Mouse (Mus musculus) neural tube, embryonic 14.5 days (tissue): Measurements from ENCODE around the gene Tmem138. TPM values are rescaled to one million over a fixed set of nuclear protein-coding genes. Genes with fewer than 3 reads are reported as not detected.

ENCODE experiments used
- ATAC-seq: fragments of 200-750 bp; cut with Nextera tagmentation; 2 replicates; pipeline ENCODE4 v1.8.0; 2017; ENCODE audit warnings: low read depth, mild to moderate bottlenecking, moderate TSS enrichment, moderate library complexity
- H3K27ac ChIP-seq: fragments of 300-500 bp; sonication (generic); 2 replicates; pipeline ENCODE4 v1.5.1; 2014; ENCODE audit warnings: low read depth, mild to moderate bottlenecking, control low read depth, low read length, moderate library complexity, mixed read lengths
- H3K27me3 ChIP-seq: fragments of 300-500 bp; sonication (generic); 2 replicates; pipeline ENCODE4 v1.6.1; 2014; ENCODE audit warnings: low read length; ENCODE audit not compliant: control insufficient read depth, insufficient read depth
- H3K36me3 ChIP-seq: fragments of 300-500 bp; sonication (generic); 2 replicates; pipeline ENCODE4 v1.6.1; 2014; ENCODE audit warnings: low read length, mixed read lengths; ENCODE audit not compliant: control insufficient read depth, insufficient read depth
- H3K4me1 ChIP-seq: fragments of 300-500 bp; sonication (generic); 2 replicates; pipeline ENCODE4 v1.6.1; 2014; ENCODE audit warnings: low read length; ENCODE audit not compliant: control insufficient read depth, insufficient read depth
- H3K4me2 ChIP-seq: fragments of 300-500 bp; sonication (generic); 2 replicates; pipeline ENCODE4 v1.6.1; 2014; ENCODE audit warnings: mild to moderate bottlenecking, low read depth, low read length, control low read depth
- H3K4me3 ChIP-seq: fragments of 300-500 bp; sonication (generic); 2 replicates; pipeline ENCODE4 v1.5.1; 2014; ENCODE audit warnings: low read depth, low read length, control low read depth, mixed read lengths
- H3K9ac ChIP-seq: fragments of 300-500 bp; sonication (generic); replicated peaks from 2 replicates; pipeline ENCODE4 v1.6.1; 2014; ENCODE audit warnings: low read depth, mild to moderate bottlenecking, control low read depth, low read length, mixed read lengths
- H3K9me3 ChIP-seq: fragments of 300-500 bp; sonication (generic); 2 replicates; pipeline ENCODE4 v1.6.1; 2016; ENCODE audit warnings: low read length; ENCODE audit not compliant: control insufficient read depth
- WGBS: fragments of 180-500 bp; shearing (Covaris S2); extraction: QIAGEN DNeasy Blood & Tissue Kit; methylation state at CpG from one replicate; pipeline ENCODE4 v1.1.7; 2014; 5-methylcytosine and 5-hydroxymethylcytosine counted together
- polyA plus RNA-seq: library from polyadenylated mRNA; unstranded; fragments of >200 nt; fragmentation: Nextera tagmentation; extraction: Ambion mirVana; gene quantifications from 2 replicates; pipeline ENCODE4 v1.2.1, GENCODE M21; 2014

Gene Tmem138
- polyA plus RNA-seq, 1 experiment from 2014 or later = 40.8 TPM

DNA sequence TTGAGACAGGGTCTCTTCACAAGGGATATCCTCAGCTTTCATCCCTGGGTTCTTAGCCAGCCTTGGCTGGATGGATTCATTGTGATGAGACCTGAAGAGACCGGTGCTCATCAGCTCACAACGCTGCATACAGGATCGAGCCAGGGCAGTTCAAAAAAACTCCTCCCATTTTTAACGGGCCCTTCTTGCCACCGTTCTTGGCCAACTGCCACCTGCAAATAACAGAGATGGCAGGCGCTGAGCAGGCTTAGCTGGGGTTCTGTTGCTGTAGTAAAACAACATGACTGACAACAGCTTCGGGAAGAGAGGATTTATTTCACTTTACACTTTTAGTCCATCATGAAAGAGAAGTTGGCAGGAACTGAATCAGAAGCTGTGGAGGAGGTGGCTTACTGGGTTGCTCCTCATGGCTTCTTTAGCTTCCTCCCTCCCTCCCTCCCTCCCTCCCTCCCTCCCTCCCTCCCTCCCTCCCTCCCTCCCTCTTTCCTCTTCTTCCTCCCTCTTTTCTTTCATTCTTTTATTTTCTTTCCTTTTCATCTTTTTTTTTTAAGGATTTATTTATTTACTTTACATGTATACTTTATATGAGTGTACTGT is 6.5 kb upstream of the Tmem138 start:
- H3K9me3 ChIP-seq = no peaks in the 10 kb centered on the region
- ATAC-seq = no peak
- no peaks in the 10 kb centered on the region for H3K4me1 ChIP-seq
- H3K27ac ChIP-seq = no peak overlapping the region
- WGBS = 60% methylated on average over 7 of the region's 7 CpGs
- no peak overlapping the region for H3K4me3 ChIP-seq
- no peak overlapping the region for H3K9ac ChIP-seq
- peaks cover 7% of the 10 kb centered on the region; the same call in 1 of the 2 replicates for H3K36me3 ChIP-seq
- H3K4me2 ChIP-seq = no peak overlapping the region
- no peaks in the 10 kb centered on the region for H3K27me3 ChIP-seq

DNA sequence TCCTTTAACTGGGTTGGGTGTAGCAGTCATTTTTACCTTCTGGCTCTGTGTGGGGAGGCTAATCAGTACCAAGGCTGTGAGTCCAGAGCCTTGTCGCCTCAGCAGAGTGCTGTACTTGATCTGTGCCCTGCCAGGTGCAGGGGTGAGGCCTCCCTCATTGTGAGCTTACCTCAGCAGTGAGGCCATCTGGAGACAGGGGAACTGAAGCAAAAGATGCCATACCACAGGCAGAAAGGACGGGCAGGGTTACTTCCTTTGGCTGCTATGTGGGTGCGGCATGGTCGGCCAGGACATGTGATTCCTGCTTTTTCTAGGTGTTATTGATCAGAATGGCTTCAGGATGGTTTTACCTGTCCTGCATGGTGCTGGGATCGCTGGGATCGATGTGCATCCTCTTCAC is 4.8 kb upstream of the Tmem138 start:
- H3K9me3 ChIP-seq = no peaks in the 10 kb centered on the region
- 0 out of 2 replicates have a peak, but pooled peaks cover 8% of the 10 kb centered on the region for H3K4me1 ChIP-seq
- ATAC-seq = no peak
- no peak overlapping the region for H3K9ac ChIP-seq
- 88% methylated on average over 6 of the region's 6 CpGs for WGBS
- no peak overlapping the region for H3K4me3 ChIP-seq
- H3K27me3 ChIP-seq = no peaks in the 10 kb centered on the region
- no peak overlapping the region for H3K4me2 ChIP-seq
- 0 out of 2 replicates have a peak, but pooled peaks cover 3% of the 10 kb centered on the region for H3K36me3 ChIP-seq
- no peak overlapping the region for H3K27ac ChIP-seq

DNA sequence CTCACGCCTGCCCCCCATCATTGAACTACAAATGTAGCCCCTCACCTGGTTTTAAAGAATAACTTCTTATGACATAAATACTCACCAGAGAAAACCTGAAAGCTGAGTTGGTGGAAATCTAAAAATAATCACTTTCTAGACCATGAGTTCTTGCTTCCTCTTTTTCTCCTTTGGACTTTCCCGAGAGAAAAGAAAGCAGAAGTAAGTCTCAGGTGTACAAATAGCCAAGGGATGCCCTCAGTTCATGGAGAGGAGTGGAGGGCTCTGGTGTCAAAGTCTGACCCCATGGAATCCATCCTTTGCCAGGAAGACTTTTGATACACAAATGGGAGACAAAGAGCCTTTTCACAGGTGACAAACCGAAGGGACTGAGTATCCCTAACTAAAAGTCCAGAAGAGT is 3.6 kb upstream of the Tmem138 start:
- 87% methylated on average over 3 of the region's 3 CpGs for WGBS
- ATAC-seq = no peak

DNA sequence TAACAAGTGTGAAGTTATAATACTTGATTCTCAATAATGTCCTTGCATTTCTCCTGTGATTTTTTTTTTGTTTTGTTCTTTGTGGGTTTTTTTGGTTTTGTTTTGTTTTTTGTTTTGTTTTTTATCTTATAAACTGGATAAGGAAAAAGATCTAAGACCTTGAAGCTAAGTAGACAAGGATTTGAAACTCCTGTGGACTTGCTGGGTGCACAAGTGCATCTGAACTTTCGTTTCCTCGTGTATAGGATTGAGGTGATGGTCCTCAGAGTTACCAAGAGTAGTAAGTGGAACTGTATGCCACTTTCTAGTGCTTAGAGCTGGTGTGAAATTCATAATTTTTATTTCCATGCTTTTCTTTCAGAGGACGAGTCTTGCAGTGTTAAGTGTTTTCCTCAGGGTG is 2.9 kb upstream of the Tmem138 start:
- peaks cover 18% of the 10 kb centered on the region for H3K4me1 ChIP-seq
- H3K9ac ChIP-seq = no peak overlapping the region
- peaks cover 3% of the 10 kb centered on the region; the same call in 1 of the 2 replicates for H3K36me3 ChIP-seq
- H3K4me2 ChIP-seq = no peak overlapping the region
- H3K27ac ChIP-seq = no peak overlapping the region
- H3K9me3 ChIP-seq = no peaks in the 10 kb centered on the region
- no peaks in the 10 kb centered on the region for H3K27me3 ChIP-seq
- 89% methylated on average over 3 of the region's 3 CpGs for WGBS
- no peak overlapping the region for H3K4me3 ChIP-seq
- ATAC-seq = no peak

More for the DNA sequence above, 3.6 kb upstream of the Tmem138 start:
- Histone ChIP-seq H3K4me1 (peaks cover 15% of the 10 kb centered on the region), H3K36me3 (0 out of 2 replicates have a peak, but pooled peaks cover 3% of the 10 kb centered on the region), H3K9me3 (no peaks in the 10 kb centered on the region), H3K4me2 (no peak overlapping the region), H3K27ac (no peak overlapping the region), H3K4me3 (no peak overlapping the region), H3K27me3 (no peaks in the 10 kb centered on the region), H3K9ac (no peak overlapping the region)

DNA sequence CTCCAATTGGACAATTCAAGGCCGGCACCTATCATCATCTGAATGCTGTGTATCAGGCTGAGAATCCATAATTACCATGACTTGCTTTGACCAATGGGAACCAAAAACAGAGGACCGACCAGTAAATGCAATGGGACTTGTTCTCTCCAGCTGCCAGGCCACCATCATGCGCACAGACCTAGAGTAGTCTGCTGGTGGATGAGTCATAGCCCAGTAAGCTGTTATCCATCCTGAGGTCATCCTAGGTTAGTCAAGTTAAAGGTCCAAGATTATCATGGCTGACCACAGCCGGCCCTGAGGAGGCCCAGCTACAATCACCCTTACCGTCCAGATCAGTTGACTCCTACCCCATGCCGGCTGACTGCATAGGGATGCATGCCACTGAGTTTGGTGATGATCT is 7.5 kb downstream of the Tmem138 start:
- H3K27ac ChIP-seq = no peak overlapping the region
- no peak overlapping the region for H3K4me3 ChIP-seq
- H3K36me3 ChIP-seq = peaks cover 17% of the 10 kb centered on the region
- ATAC-seq = no peak
- H3K9me3 ChIP-seq = no peaks in the 10 kb centered on the region
- no peak overlapping the region for H3K9ac ChIP-seq
- H3K4me1 ChIP-seq = no peaks in the 10 kb centered on the region
- H3K27me3 ChIP-seq = no peaks in the 10 kb centered on the region
- H3K4me2 ChIP-seq = no peak overlapping the region
- whole genome bisulfite sequencing = 93% methylated on average over 6 of the region's 6 CpGs

DNA sequence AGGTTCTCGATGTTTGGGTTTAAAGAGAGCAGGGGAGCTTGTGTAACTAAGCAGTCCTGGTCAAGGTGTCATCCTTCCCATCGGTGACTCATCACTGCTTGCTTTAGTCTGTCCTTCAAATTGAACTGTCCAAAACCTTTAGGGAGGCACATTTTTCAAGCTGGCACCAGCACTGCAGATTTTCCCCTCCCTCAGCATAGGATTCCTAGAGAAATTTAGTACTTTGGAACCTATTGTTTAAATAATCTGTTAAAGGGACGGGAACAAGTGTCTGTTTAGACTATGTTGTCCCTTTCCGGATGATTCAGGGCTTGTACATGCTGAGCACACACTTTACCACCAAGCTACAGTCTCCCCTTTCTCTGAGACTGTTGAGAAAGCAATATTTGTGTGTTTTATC is 11.9 kb downstream of the Tmem138 start:
- H3K4me3 ChIP-seq = no peak overlapping the region
- no peaks in the 10 kb centered on the region for H3K9me3 ChIP-seq
- no peaks in the 10 kb centered on the region for H3K27me3 ChIP-seq
- H3K27ac ChIP-seq = no peak overlapping the region
- ATAC-seq = no peak
- WGBS = 88% methylated on average over 4 of the region's 4 CpGs
- no peak overlapping the region for H3K9ac ChIP-seq
- H3K36me3 ChIP-seq = 0 out of 2 replicates have a peak, but pooled peaks cover 5% of the 10 kb centered on the region
- no peak overlapping the region for H3K4me2 ChIP-seq
- no peaks in the 10 kb centered on the region for H3K4me1 ChIP-seq

DNA sequence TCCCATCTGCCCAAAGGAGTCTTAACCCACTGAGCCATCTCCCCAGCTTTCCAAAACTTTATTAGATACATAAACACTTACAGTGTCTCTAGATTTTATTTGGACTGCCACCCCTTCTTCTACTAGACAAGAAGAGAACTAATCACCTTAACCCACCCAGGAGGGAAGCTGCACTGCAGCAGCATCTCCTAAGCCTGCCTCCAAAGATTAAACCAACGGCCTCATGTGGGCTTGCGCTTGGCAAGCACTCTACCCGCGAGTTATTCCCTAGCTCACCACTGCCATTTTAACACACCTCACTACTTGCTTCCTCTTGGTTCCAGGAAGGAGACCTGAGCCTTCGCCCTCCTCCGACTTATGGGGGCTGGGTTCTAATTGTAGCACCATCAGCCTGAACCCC is 12.9 kb downstream of the Tmem138 start:
- no peak overlapping the region for H3K27ac ChIP-seq
- H3K27me3 ChIP-seq = no peaks in the 10 kb centered on the region
- no peaks in the 10 kb centered on the region for H3K36me3 ChIP-seq
- H3K4me1 ChIP-seq = no peaks in the 10 kb centered on the region
- WGBS = 80% methylated on average over 6 of the region's 6 CpGs
- H3K4me2 ChIP-seq = no peak overlapping the region
- ATAC-seq = no peak
- no peak overlapping the region for H3K9ac ChIP-seq
- no peak overlapping the region for H3K4me3 ChIP-seq
- no peaks in the 10 kb centered on the region for H3K9me3 ChIP-seq

DNA sequence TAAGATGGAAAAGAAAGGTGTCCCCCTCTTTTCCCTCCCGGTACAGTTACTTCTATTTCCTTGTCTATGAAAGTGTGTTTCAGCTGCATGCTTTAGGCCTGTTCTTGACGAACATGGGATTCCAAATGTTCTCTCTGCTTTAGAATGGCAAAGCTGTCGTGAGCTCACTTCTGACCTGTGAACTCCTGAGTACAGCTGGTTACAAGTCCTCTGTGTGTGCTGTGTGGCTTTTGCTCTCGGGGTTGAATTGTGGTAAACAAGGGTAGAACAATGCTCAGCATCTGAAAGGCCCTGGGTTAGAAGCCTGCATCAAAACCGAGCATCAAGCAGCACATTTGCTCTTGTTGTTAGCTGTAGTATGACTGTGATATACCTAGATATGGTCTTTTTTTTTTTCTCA is 14.8 kb downstream of the Tmem138 start:
- H3K9ac ChIP-seq = no peak overlapping the region
- no peak overlapping the region for H3K27ac ChIP-seq
- no peak for ATAC-seq
- no peak overlapping the region for H3K4me3 ChIP-seq
- no peaks in the 10 kb centered on the region for H3K4me1 ChIP-seq
- WGBS = 68% methylated on average over 5 of the region's 5 CpGs
- H3K9me3 ChIP-seq = no peaks in the 10 kb centered on the region
- no peaks in the 10 kb centered on the region for H3K27me3 ChIP-seq
- no peak overlapping the region for H3K4me2 ChIP-seq
- no peaks in the 10 kb centered on the region for H3K36me3 ChIP-seq

DNA sequence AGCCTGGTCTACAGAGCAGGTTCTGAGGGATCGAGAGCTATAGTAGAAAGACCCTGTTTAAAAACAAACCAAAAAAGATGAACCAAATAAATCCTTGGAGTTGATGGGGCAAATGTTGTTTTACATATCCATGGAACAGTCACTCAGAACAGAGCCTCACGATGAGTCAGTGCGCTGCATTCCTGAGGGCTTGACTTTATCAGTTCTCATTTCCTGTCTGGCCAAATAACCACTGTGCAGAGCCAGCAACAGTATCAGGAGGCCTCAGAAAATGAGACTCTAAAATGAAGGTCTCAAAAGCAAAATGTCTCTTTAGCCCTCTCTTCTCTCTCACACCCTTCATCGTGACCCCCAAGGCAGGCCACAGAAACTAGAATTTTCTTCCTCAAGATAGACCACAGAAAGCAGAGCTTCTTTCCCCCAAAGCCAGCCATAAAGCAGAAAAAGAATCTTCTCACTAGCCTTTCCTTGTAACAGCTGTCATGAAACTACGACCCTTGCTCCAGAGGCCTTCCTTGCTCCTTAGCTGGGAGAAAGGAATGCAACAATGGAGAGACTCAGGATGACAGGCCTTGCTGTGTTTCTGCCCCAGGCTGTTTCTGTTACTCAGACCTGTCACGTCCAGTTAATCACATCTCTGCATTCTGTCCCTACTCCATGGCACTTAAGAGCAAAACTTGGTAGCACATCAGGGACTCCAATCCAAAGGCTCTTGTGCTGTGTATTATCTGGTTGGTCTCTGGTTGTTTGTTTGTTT is 15.4 kb downstream of the Tmem138 start:
- Histone ChIP-seq H3K4me2 (no peak overlapping the region), H3K4me1 (no peaks in the 10 kb centered on the region), H3K36me3 (no peaks in the 10 kb centered on the region), H3K27me3 (no peaks in the 10 kb centered on the region), H3K27ac (no peak overlapping the region), H3K9me3 (no peaks in the 10 kb centered on the region), H3K4me3 (no peak overlapping the region), H3K9ac (no peak overlapping the region)
- WGBS = 74% methylated on average over 6 of the region's 6 CpGs
- ATAC-seq = no peak
